Mouse (Mus musculus) large intestine, adult 2 months (tissue): ENCODE measurements around the gene Klk1b24. TPM values are rescaled to one million over a fixed set of nuclear protein-coding genes. Genes with fewer than 3 reads are reported as not detected.
A peak's percentile ranks its signal among the peaks of the same experiment; 100 is the strongest.
"Not testable (repeated sequence)": the region's sequence is repeated elsewhere in the genome, so short reads cannot be mapped to it uniquely, and the experiment has no call there.

Source experiments
- DNase-seq: peaks from one replicate; pipeline ENCODE4 v3.0.0-alpha.2; 2012; ENCODE audit warnings: low read depth, low spot score
- WGBS: fragments of 180-500 bp; shearing (Covaris S2); methylation state at CpG from one replicate; pipeline ENCODE4 v1.1.7; 2018; 5-methylcytosine and 5-hydroxymethylcytosine counted together
- polyA plus RNA-seq: library from polyadenylated mRNA; depleted of rRNA; stranded (reverse); fragments of >200 nt; gene quantifications from 2 replicates; pipeline ENCODE4 v1.2.3, GENCODE M21; 2012; rRNA removed

Gene Klk1b24
- 0.10 TPM in 1 of 2 replicates, not detected in the other for polyA plus RNA-seq

DNA sequence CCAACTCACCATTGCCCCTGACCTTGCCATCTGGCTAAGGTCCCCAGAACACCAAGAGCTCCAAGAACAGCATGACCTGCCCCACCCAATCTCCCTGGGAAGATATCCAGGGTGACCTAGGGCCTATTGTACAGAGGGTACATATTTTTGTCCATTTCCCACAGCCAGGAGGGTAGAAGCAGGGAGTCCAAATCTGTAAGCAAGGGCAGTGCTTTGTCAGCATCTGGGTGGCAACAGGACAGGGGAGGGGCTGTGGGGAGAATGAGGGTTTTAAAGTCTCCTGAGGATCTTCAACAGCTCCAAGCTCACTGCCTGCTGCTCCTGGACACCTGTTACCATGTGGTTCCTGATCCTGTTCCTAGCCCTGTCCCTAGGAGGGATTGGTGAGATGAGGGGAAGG lies at the start of gene Klk1b24:
Gene Klk1b24, plus strand, starts transcription at position 301 of the 400 bp plus-strand sequence.
- DNase-seq: not testable (repeated sequence)

DNA sequence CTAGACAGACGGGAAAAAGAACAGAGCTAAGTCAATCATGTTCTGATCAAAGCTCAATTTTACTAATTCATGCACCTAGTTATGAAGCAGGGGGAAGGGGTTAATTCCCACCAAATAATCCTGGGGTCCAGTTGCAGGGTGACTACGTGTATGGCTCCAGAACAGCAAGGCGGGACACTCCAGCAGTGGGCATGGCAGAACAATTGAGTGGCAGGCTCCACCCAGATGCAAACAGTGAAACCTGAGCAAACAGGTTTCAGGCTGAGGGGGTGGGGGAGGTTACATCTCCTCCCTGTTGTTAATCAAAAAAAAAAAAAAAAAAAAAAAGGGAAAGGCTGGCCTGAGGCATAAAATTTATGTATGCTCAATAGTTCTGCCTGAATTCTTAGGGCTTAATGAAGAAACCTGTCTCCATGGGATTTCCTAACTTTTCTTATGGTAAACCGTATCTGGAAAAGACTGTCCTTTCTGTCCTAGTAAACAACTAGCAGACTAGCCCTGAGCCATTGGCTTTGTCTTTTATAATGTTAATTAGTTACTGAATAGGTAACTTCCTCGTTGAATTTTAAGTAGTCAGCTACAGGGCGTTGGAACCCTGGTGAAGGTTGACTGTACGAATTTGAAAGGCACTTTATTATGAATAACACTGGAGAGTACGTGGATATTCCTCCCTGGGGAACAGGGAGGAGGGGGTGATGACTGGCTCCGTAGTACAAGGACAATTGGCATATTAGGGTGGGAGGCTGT lies 8.6 kb upstream of the Klk1b24 start:
- 26% methylated on average over 9 of the region's 9 CpGs for WGBS
- DNase-seq: no peak

DNA sequence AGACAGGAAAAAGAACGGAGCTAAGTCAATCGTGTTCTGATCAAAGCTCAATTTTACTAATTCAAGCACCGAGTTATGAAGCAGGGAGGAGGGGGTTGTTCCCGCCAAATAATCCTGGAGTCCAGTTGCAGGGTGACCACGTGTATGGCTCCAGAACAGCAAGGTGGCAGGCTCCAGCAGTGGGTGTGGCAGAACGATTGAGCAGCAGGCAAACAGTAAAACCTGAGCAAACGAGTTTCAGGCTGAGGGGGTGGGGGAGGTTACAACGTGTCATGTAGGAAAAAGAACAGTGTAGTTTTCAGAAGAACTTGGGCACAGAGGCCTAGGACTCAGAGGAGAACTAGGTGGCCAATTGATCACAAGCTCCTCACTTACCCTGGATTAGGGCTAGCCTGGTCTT lies 1.5 kb upstream of the Klk1b24 start:
- WGBS: 18% methylated on average over 8 of the region's 8 CpGs
- not testable (repeated sequence) for DNase-seq

GRCm38 (mm10) chr7:44193466-44193865 lies 5.4 kb downstream of the Klk1b24 start:
- WGBS: 86% methylated on average over 1 of the region's 1 CpGs
- not testable (repeated sequence) for DNase-seq

DNA sequence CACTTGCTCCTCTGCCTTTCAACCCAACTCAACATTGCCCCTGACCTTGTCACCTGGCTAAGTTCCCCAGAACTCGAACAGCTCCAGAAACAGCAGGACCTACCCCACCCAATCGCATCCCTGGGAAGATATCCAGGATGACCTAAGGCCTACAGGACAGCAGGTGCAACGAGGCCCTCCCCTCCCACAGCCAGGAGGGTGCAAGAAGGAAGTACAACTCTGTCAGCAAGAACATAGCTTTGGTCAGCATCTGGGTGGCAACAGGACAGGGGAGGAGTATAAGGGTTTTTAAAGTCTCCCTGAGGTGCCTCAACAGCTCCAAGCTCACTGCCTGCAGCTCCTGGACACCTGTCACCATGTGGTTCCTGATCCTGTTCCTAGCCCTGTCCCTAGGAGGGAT lies 9.9 kb downstream of the Klk1b24 start, which contains the start of gene Klk1b3:
Gene Klk1b3, plus strand, starts transcription at position 301 of the 400 bp plus-strand sequence.
- WGBS: 26% methylated on average over 3 of the region's 3 CpGs
- DNase-seq: no peak

DNA sequence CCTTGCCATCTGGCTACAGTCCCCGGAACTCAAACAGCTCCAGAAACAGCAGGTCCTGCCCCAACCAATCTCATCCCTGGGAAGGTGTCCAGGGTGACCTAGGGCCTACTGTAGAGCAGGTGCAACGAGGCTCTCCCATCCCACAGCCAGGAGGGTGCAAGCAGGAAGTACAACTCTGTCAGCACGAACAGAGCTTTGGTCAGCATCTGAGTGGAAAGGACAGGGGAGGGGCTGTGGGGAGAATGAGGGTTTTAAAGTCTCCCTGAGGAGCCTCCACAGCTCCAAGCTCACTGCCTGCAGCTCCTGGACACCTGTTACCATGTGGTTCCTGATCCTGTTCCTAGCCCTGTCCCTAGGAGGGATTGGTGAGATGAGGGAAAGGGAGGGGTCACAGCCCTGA lies 19.1 kb downstream of the Klk1b24 start, which contains the start of gene Klk1b4:
Gene Klk1b4, plus strand, starts transcription at position 301 of the 400 bp plus-strand sequence.
- DNase-seq: not testable (repeated sequence)
- WGBS: 13% methylated on average over 3 of the region's 3 CpGs

DNA sequence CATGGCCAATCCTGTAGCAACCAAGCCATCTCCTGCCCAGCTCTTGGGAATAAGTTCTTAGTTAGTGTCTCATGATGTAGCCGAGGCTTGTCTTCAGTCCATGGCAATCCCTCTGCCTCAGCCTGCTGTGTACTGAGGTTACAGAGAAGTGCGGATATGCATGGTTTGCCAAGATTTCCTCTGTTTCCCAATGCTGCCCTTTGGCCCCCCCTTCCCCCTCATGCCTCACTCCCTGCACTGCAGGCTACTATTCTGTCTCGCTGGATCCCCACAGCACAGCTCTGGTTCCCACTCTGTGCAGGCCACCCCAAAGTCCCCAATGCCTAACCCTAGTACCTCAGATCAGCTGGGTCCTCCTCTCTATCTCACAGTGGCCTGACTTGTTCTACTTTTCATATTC lies 20.3 kb downstream of the Klk1b24 start:
- 88% methylated on average over 3 of the region's 3 CpGs for WGBS
- no peak for DNase-seq

DNA sequence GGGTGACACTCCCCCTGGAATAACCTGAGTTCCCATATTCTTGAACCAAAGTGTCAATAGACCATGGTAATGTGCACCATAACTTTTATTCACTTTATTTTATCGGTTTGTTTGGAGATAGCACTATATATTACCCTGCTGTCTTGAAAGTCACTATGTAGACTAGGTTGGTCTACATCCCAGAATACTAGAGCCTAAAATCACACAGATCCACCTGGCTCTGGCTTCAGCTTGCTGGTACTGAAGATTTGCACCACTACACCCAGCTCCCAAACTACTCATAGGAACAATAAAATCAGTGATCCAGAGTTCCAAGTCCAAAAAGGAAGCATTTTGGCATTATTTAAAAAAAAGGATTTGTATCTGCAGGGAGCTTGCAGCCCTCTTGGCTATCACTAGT lies 27.6 kb downstream of the Klk1b24 start, which contains the start of gene Klk1b5:
Gene Klk1b5, plus strand, starts transcription at position 301 of the 400 bp plus-strand sequence.
- DNase-seq: no peak
- WGBS: 67% methylated on average over 1 of the region's 1 CpGs

GRCm38 (mm10) chr7:44221601-44222000 lies 33.6 kb downstream of the Klk1b24 start:
- WGBS: 37% methylated on average over 10 of the region's 10 CpGs
- peak; percentile 57 for DNase-seq

DNA sequence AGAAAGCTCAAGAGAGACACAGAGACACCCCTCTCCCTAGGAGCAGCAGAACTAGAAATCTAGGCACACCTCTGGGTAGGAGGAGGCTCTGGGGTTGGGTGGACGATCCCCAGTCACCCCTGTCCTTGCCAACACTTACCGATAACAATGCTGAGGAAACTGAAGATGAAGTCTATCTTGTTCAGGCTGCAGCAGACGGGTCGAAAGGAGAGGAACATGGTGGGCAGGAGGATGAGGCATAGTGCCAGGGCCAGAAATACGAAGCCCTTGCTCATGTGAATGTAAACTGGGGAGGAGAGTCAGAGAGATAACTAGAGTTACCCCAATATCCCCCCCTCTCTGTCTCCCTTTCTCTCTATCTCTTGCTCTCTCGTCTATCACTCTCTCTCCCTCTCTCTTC lies 34.3 kb downstream of the Klk1b24 start:
- WGBS: 82% methylated on average over 6 of the region's 6 CpGs
- DNase-seq: not testable (repeated sequence)

- WGBS: 19% methylated on average over 1 of the region's 1 CpGs
- DNase-seq: peak; percentile 42
Measured at GRCm38 (mm10) chr7:44225076-44225475, 37.0 kb downstream of the Klk1b24 start, which contains the start of gene Klk1. Klk1 (plus strand) TSS chr7:44225360.

GRCm38 (mm10) chr7:44235909-44236308 lies 47.9 kb downstream of the Klk1b24 start, which contains the start of gene Gm36864:
Gm36864 (plus strand) TSS chr7:44236177.
- DNase-seq: no peak
- 39% methylated on average over 3 of the region's 3 CpGs for WGBS

DNA sequence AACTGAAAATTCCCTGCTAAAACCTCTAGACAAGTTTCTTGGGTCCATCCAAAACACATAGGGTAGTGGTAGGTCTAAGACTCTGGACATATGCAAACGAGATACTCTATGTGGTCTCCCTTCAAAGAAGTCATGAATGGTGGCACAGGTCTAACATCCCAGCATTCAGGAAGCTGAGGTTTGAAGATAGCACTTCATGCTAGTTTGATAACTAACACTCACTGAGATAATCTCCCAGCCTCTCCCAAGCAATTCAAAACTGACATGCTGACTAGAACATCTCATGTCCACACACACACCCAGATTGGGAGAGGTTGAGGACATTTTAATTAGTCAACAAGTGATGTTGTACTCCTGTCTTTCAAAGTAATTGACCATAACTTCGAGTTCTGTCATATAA lies 51.9 kb downstream of the Klk1b24 start:
- WGBS: 49% methylated on average over 2 of the region's 2 CpGs
- DNase-seq: no peak

GRCm38 (mm10) chr7:44240712-44241111 lies 52.7 kb downstream of the Klk1b24 start:
- 40% methylated on average over 1 of the region's 1 CpGs for WGBS
- DNase-seq: no peak

- DNase-seq: no peak
- 71% methylated on average over 2 of the region's 2 CpGs for WGBS
Measured at GRCm38 (mm10) chr7:44241163-44241562, 53.1 kb downstream of the Klk1b24 start.

Other genes starting within 250 kb of the Klk1b24 start
- gene Klk1b8, start 237.6 kb upstream of the Klk1b24 start, polyA plus RNA-seq: not detected in 2 replicates
- not detected in 2 replicates for gene Klk1b1, start 221.5 kb upstream of the Klk1b24 start, polyA plus RNA-seq
- not detected in 2 replicates for gene Klk1b9, start 212.2 kb upstream of the Klk1b24 start, polyA plus RNA-seq
- gene Klk1b11, start 192.4 kb upstream of the Klk1b24 start, polyA plus RNA-seq: not detected in 2 replicates
- gene Klk1b26, start 176.1 kb upstream of the Klk1b24 start, polyA plus RNA-seq: not detected in 2 replicates
- 0.62 and 0.71 TPM in 2 replicates for gene Klk1b27, start 135.9 kb upstream of the Klk1b24 start, polyA plus RNA-seq
- not detected in 2 replicates for gene Klk1b21, start 85.9 kb upstream of the Klk1b24 start, polyA plus RNA-seq
- gene Klk1b22, start 75.6 kb upstream of the Klk1b24 start, polyA plus RNA-seq: 2.6 and 4.9 TPM in 2 replicates
- gene Klk1b16, start 51.5 kb upstream of the Klk1b24 start, polyA plus RNA-seq: not detected in 2 replicates
- gene Klk1b3, start 10.0 kb downstream of the Klk1b24 start, polyA plus RNA-seq: 0.12 and 0.18 TPM in 2 replicates
- not detected in 2 replicates for gene Klk1b4, start 19.2 kb downstream of the Klk1b24 start, polyA plus RNA-seq
- 0.06 and 0.12 TPM in 2 replicates for gene Klk1b5, start 27.7 kb downstream of the Klk1b24 start, polyA plus RNA-seq
- gene Klk1, start 37.1 kb downstream of the Klk1b24 start, polyA plus RNA-seq: 389 and 435 TPM in 2 replicates
- gene Gm36864, start 47.9 kb downstream of the Klk1b24 start, polyA plus RNA-seq: 0.06 TPM in 1 of 2 replicates, not detected in the other
- 1.3 and 2.1 TPM in 2 replicates for gene 1700028J19Rik, start 58.5 kb downstream of the Klk1b24 start, polyA plus RNA-seq
- gene 2410002F23Rik, start 58.5 kb downstream of the Klk1b24 start, polyA plus RNA-seq: 57.0 and 72.3 TPM in 2 replicates
- gene Acp4, start 69.1 kb downstream of the Klk1b24 start, polyA plus RNA-seq: not detected in 2 replicates
- not detected in 2 replicates for gene Gm15517, start 73.2 kb downstream of the Klk1b24 start, polyA plus RNA-seq
- 1.2 and 1.4 TPM in 2 replicates for gene Clec11a, start 118.7 kb downstream of the Klk1b24 start, polyA plus RNA-seq
- gene Shank1, start 122.0 kb downstream of the Klk1b24 start, polyA plus RNA-seq: 0.48 TPM in 2 replicates
- 0.78 and 0.92 TPM in 2 replicates for gene Syt3, start 195.9 kb downstream of the Klk1b24 start, polyA plus RNA-seq
- 0.95 and 0.99 TPM in 2 replicates for gene 1700008O03Rik, start 197.6 kb downstream of the Klk1b24 start, polyA plus RNA-seq
- 0.97 TPM in 2 replicates for gene Lrrc4b, start 240.8 kb downstream of the Klk1b24 start, polyA plus RNA-seq